Mouse (Mus musculus): ENCODE measurements around the gene Vps53.

Gene Vps53

DNA sequence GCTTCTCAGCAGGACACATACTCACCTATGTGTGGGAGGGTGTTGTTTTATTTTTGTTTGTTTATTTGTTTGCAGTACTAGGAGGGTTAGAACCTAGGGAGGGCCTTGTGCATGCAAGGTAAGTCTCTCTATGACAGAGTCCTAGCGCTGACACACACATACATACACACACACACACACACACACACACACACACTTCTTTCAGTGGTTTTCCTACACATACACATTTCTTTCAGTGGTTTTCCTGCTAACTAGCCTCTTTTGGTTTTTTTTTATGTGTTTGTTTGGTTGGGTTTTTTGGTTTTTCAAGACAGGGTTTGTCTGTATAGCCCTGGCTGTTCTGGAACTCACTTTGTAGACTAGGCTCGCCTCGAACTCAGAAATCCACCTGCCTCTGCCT lies 69.0 kb downstream of the Vps53 start:
- no peaks in the 10 kb centered on the region; the same call in 1 of the 2 replicates for H3K36me3 ChIP-seq (ENCODE audit: insufficient read depth, low read length)
- H3K9me3 ChIP-seq (ENCODE audit: low read length), result no peaks in the 10 kb centered on the region
- H3K4me3 ChIP-seq (replicated peaks; ENCODE audit: low read length), result no peak overlapping the region
- TF ChIP-seq POU5F1 (IDR thresholded peaks at IDR 0.05; ENCODE audit: borderline replicate concordance, low read length) (no peak), NANOG (IDR thresholded peaks at IDR 0.05; ENCODE audit: borderline replicate concordance, low read length) (no peak), CTCF (conservative IDR thresholded peaks at IDR 0.05; ENCODE audit: low read length) (no peak)
- no peaks in the 10 kb centered on the region for H3K4me1 ChIP-seq (replicated peaks; ENCODE audit: low read depth, low read length)
- H3K27me3 ChIP-seq (ENCODE audit: insufficient read depth, low read length), result no peaks in the 10 kb centered on the region

DNA sequence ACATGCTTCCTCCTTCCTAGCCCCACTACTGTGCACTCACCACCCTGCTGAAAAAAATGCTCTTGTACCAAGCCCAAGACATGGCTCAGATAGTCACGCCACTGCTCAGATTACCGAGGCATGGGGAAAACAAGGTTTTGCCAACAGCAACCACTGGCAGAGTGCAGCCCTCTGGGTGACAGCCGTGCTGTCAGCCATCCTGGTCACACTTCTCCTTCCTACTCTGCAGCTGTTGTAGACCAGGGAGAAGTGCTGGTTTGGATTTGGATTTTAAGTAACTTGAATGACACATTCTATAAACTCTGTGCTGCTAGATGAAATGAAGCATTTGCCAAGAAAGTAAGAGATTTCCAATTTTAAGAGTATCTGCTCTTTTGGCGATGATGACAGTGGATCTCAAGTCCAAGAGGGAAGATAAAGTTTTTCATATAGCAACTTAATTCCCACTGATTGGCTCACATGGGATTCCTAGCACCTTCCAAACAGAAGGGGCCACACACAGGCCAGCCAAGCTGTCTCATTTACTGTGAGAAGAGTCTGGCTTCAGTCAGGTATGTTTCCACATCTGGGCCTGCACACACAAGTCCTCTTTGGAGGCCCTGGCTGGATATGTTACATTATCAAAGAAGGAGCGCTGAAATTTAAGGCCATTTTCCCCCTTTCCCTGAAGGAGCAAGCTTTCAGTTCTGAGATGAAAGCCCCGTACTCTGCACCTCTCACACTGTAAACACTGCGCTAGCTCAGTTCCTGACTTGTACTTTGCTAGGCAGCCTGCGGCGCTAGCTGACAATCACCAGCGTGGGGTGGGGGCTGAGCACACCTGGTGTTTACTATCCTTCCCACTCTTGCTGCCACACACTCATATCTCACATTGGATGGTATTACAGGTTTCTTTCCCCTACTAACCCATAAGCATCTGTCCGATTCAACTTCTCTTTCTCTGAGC lies 72.6 kb downstream of the Vps53 start:
- no peaks in the 10 kb centered on the region for H3K9me3 ChIP-seq (ENCODE audit: low read length)
- no peaks in the 10 kb centered on the region for H3K36me3 ChIP-seq (ENCODE audit: insufficient read depth, low read length)

DNA sequence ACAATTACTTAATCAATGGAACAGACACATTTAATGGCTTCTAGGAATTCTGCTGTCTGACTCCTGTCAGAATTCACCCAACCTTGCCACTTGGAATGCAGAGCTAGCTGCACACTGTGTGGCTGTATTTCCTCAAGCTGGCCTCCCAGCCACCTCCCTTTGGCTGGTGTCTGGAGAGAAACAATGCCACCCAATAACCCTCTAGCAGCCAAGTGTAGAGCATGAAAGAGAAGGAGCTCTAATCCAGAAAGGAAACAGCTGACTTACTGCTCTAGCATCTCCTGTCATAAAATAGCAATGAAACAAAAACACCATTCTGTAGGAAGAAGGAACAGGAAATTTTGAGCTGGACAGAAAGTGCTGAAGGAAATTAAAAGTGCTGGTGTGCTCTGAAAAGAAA lies 78.3 kb downstream of the Vps53 start:
- H3K4me1 ChIP-seq (replicated peaks; ENCODE audit: low read depth, low read length), result peaks cover 5% of the 10 kb centered on the region; the same call in 1 of the 2 replicates
- TF ChIP-seq CTCF (conservative IDR thresholded peaks at IDR 0.05; ENCODE audit: low read length) (no peak), POU5F1 (IDR thresholded peaks at IDR 0.05; ENCODE audit: borderline replicate concordance, low read length) (no peak), NANOG (IDR thresholded peaks at IDR 0.05; ENCODE audit: borderline replicate concordance, low read length) (no peak)
- H3K36me3 ChIP-seq (ENCODE audit: insufficient read depth, low read length), result no peaks in the 10 kb centered on the region
- H3K4me3 ChIP-seq (replicated peaks; ENCODE audit: low read length), result no peak overlapping the region
- no peaks in the 10 kb centered on the region for H3K27me3 ChIP-seq (ENCODE audit: insufficient read depth, low read length)
- H3K9me3 ChIP-seq (ENCODE audit: low read length), result no peaks in the 10 kb centered on the region

More for the DNA sequence above, 72.6 kb downstream of the Vps53 start:
- Histone ChIP-seq H3K27me3 (ENCODE audit: insufficient read depth, low read length) (no peaks in the 10 kb centered on the region), H3K4me3 (replicated peaks; ENCODE audit: low read length) (no peak overlapping the region), H3K4me1 (replicated peaks; ENCODE audit: low read depth, low read length) (no peaks in the 10 kb centered on the region)
- TF ChIP-seq CTCF (conservative IDR thresholded peaks at IDR 0.05; ENCODE audit: low read length) (no peak), POU5F1 (IDR thresholded peaks at IDR 0.05; ENCODE audit: borderline replicate concordance, low read length) (no peak), NANOG (IDR thresholded peaks at IDR 0.05; ENCODE audit: borderline replicate concordance, low read length) (no peak)

DNA sequence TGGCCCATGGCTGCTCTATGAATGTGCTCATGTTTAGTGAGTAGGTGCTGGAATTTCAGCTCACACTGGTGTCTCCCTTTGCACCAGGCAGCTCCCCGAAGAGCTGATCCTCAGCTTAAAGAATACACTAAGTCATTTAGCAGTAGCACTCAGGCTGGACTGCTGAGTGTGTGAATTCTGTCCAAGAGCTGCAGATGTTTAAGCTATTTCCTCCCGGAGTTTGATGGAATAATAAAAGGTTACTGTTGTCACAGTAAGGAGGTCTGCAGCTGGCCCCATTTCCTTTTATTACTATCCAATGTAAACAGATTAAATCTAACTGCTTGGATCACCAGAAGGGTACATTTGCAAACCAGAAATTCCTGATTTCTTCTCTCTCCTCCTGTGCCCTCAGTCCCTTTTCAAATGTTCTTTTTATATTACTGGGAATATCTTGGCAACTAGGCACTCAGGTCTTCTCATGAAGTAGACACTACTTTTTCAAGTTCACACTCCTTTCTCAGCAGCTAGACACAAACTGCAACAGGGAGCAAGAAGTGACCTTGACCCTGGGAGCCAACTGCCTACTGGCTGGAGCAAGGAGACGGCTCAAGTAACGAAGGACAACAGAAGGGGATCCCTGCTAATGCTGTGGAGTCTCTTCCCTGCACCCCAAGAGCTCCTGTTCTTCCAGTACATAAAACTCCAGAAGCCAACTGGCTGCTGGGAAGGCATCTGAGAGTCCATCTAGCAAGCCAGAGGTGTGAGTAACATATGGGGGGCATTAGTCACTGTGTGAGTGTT lies 80.1 kb downstream of the Vps53 start:
- TF ChIP-seq POU5F1 (IDR thresholded peaks at IDR 0.05; ENCODE audit: borderline replicate concordance, low read length) (no peak), CTCF (conservative IDR thresholded peaks at IDR 0.05; ENCODE audit: low read length) (no peak), NANOG (IDR thresholded peaks at IDR 0.05; ENCODE audit: borderline replicate concordance, low read length) (no peak)
- Histone ChIP-seq H3K4me1 (replicated peaks; ENCODE audit: low read depth, low read length) (peaks cover 5% of the 10 kb centered on the region; the same call in 1 of the 2 replicates), H3K27me3 (ENCODE audit: insufficient read depth, low read length) (no peaks in the 10 kb centered on the region), H3K36me3 (ENCODE audit: insufficient read depth, low read length) (no peaks in the 10 kb centered on the region), H3K4me3 (replicated peaks; ENCODE audit: low read length) (no peak overlapping the region), H3K9me3 (ENCODE audit: low read length) (no peaks in the 10 kb centered on the region)

DNA sequence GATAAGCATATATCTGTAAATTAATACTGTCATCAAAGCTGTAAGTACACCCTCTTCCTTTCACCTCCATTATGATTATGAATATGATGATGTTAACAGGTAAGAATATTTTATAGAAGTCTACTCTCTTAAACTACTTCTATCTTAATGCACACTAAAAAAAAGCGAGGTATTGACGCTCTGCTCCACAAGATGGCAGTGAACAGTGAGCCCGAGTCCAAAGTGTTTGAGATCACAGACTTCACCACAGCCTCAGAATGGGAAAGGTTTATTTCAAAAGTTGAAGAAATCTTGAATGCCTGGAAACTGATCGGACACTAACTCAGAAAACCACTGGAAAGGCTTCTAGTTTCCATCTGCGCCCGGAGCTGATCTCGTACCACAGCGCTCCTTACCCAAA lies 85.8 kb downstream of the Vps53 start:
- Histone ChIP-seq H3K9me3 (ENCODE audit: low read length) (no peaks in the 10 kb centered on the region), H3K4me1 (replicated peaks; ENCODE audit: low read depth, low read length) (no peaks in the 10 kb centered on the region), H3K4me3 (replicated peaks; ENCODE audit: low read length) (no peak overlapping the region), H3K36me3 (ENCODE audit: insufficient read depth, low read length) (no peaks in the 10 kb centered on the region), H3K27me3 (ENCODE audit: insufficient read depth, low read length) (no peaks in the 10 kb centered on the region)
- no peak for TF ChIP-seq NANOG (IDR thresholded peaks at IDR 0.05; ENCODE audit: borderline replicate concordance, low read length)
- no peak for TF ChIP-seq CTCF (conservative IDR thresholded peaks at IDR 0.05; ENCODE audit: low read length)
- no peak for TF ChIP-seq POU5F1 (IDR thresholded peaks at IDR 0.05; ENCODE audit: borderline replicate concordance, low read length)

DNA sequence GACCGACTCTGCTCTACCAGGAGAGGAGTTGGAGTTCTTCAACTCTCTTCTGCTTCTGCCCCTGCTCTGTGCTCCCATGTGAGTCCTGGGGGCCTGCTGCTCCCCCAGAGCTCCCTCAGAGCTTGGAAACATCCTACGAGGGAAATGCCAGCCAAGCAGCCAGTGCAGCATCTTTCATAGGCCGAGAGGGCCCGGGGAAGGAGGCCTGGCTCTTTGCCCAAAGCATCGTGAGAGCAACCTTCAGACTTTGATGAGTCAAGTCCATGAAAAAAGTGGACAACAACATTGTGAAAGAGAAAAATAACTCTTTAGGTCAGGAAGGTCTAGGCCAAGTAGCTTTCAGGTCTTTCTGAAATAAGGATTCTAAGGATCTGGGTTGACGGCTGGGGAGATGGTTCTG lies 89.7 kb downstream of the Vps53 start:
- no peaks in the 10 kb centered on the region for H3K36me3 ChIP-seq (ENCODE audit: insufficient read depth, low read length)
- no peaks in the 10 kb centered on the region for H3K4me1 ChIP-seq (replicated peaks; ENCODE audit: low read depth, low read length)
- H3K4me3 ChIP-seq (replicated peaks; ENCODE audit: low read length), result no peak overlapping the region
- no peaks in the 10 kb centered on the region for H3K27me3 ChIP-seq (ENCODE audit: insufficient read depth, low read length)
- TF ChIP-seq POU5F1 (IDR thresholded peaks at IDR 0.05; ENCODE audit: borderline replicate concordance, low read length), result no peak
- no peak for TF ChIP-seq CTCF (conservative IDR thresholded peaks at IDR 0.05; ENCODE audit: low read length)
- no peak for TF ChIP-seq NANOG (IDR thresholded peaks at IDR 0.05; ENCODE audit: borderline replicate concordance, low read length)
- no peaks in the 10 kb centered on the region for H3K9me3 ChIP-seq (ENCODE audit: low read length)

DNA sequence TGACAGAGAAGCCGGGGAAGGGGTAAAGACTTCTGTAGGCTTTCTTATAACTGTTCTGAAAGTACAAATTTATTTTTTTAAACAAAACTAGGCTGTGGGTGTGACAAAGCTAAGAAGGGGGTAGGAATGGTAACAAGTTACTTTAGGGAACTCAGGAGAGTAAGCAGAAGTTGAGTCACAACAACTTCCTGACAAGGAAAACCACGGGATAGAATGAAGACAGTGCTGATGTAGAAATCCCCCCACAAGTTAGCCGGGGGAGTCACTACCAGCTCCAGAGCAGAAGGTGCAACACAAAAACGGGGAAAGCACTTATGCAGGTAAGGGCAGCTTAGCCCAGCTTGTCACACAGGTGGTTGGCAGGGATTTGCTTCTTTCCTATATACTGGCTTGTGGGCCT lies 90.9 kb downstream of the Vps53 start:
- H3K9me3 ChIP-seq (ENCODE audit: low read length), result no peaks in the 10 kb centered on the region
- TF ChIP-seq CTCF (conservative IDR thresholded peaks at IDR 0.05; ENCODE audit: low read length) (no peak), POU5F1 (IDR thresholded peaks at IDR 0.05; ENCODE audit: borderline replicate concordance, low read length) (no peak), NANOG (IDR thresholded peaks at IDR 0.05; ENCODE audit: borderline replicate concordance, low read length) (no peak)
- H3K4me1 ChIP-seq (replicated peaks; ENCODE audit: low read depth, low read length), result no peaks in the 10 kb centered on the region
- H3K4me3 ChIP-seq (replicated peaks; ENCODE audit: low read length), result no peak overlapping the region
- no peaks in the 10 kb centered on the region for H3K27me3 ChIP-seq (ENCODE audit: insufficient read depth, low read length)
- H3K36me3 ChIP-seq (ENCODE audit: insufficient read depth, low read length), result no peaks in the 10 kb centered on the region

DNA sequence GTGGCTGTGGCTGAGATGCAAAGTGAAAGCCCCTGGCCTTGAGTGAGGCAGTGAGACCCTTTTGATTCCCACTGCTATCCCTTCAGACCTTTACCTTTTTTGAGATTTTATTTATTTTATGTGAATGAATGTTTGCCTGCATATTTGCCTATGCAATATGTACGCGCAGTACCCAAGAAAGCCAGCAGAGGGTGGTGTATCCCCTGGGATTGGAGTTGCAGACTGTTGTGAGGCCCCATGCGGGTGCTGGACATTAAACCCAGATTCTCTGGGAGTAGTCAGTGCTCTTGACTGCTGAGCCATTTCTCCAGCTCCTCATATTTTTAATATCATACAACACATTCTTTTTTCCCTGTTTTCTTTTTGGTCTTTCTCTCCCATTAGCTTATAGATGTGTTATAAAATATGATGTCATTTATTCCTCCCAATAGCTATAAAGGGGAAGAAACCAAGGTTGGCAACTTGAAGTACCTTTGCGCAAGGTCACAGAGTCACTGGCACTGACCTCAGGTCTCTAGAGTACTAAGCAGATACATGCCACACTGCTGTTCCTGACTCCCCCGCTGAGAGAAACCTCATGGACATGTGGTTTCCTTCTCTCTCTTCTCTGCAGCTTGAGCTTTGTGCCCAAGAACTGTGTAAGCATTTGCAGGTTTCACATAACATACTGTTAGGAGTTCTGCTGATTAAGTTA lies 93.4 kb downstream of the Vps53 start:
- Histone ChIP-seq H3K27me3 (ENCODE audit: insufficient read depth, low read length) (no peaks in the 10 kb centered on the region), H3K9me3 (ENCODE audit: low read length) (no peaks in the 10 kb centered on the region), H3K4me1 (replicated peaks; ENCODE audit: low read depth, low read length) (no peaks in the 10 kb centered on the region), H3K4me3 (replicated peaks; ENCODE audit: low read length) (no peak overlapping the region), H3K36me3 (ENCODE audit: insufficient read depth, low read length) (0 out of 2 replicates have a peak, but pooled peaks cover 6% of the 10 kb centered on the region)
- TF ChIP-seq CTCF (conservative IDR thresholded peaks at IDR 0.05; ENCODE audit: low read length) (peak; percentile 98), POU5F1 (IDR thresholded peaks at IDR 0.05; ENCODE audit: borderline replicate concordance, low read length) (no peak), NANOG (IDR thresholded peaks at IDR 0.05; ENCODE audit: borderline replicate concordance, low read length) (no peak)

Data from E14TG2a.4 (cell line).